Mouse (Mus musculus) forebrain, embryonic 13.5 days (tissue): ENCODE measurements around the gene Arhgef28. TPM values are rescaled to one million over a fixed set of nuclear protein-coding genes. Genes with fewer than 3 reads are reported as not detected.

ENCODE experiments used
- ATAC-seq: fragments of 200-750 bp; cut with Nextera tagmentation; 2 replicates; pipeline ENCODE4 v1.8.0; 2017
- H3K27ac ChIP-seq: fragments of 300-500 bp; sonication (generic); 2 replicates; pipeline ENCODE4 v1.5.1; 2015; ENCODE audit warnings: inconsistent platforms, mild to moderate bottlenecking, moderate library complexity
- H3K27me3 ChIP-seq: fragments of 300-500 bp; sonication (generic); 2 replicates; pipeline ENCODE4 v1.6.1; 2015; ENCODE audit warnings: mild to moderate bottlenecking, inconsistent platforms
- H3K36me3 ChIP-seq: fragments of 300-500 bp; sonication (generic); 2 replicates; pipeline ENCODE4 v1.6.1; 2015; ENCODE audit warnings: mild to moderate bottlenecking, inconsistent platforms; ENCODE audit not compliant: poor library complexity, severe bottlenecking
- H3K4me1 ChIP-seq: fragments of 300-500 bp; sonication (generic); 2 replicates; pipeline ENCODE4 v1.6.1; 2015; ENCODE audit warnings: inconsistent platforms
- H3K4me2 ChIP-seq: fragments of 300-500 bp; sonication (generic); 2 replicates; pipeline ENCODE4 v1.6.1; 2015; ENCODE audit warnings: inconsistent platforms, mild to moderate bottlenecking, moderate library complexity
- H3K4me3 ChIP-seq: fragments of 300-500 bp; sonication (generic); 2 replicates; pipeline ENCODE4 v1.5.1; 2015; ENCODE audit warnings: mild to moderate bottlenecking, inconsistent platforms
- H3K9ac ChIP-seq: fragments of 300-500 bp; sonication (generic); 2 replicates; pipeline ENCODE4 v1.6.1; 2015; ENCODE audit warnings: mild to moderate bottlenecking, inconsistent platforms
- H3K9me3 ChIP-seq: fragments of 300-500 bp; sonication (generic); replicated peaks from 2 replicates; pipeline ENCODE4 v1.6.1; 2016; ENCODE audit warnings: inconsistent platforms
- WGBS: fragments of 180-500 bp; shearing (Covaris S2); methylation state at CpG from one replicate; pipeline ENCODE4 v1.1.7; 2015; 5-methylcytosine and 5-hydroxymethylcytosine counted together
- polyA plus RNA-seq: library from polyadenylated mRNA; unstranded; fragments of >200 nt; fragmentation: Nextera tagmentation; extraction: Ambion mirVana; gene quantifications from 2 replicates; pipeline ENCODE4 v1.2.1, GENCODE M21; 2015

Arhgef28 gene
- polyA plus RNA-seq, 1 experiment from 2014 or later, result 7.0 TPM

DNA sequence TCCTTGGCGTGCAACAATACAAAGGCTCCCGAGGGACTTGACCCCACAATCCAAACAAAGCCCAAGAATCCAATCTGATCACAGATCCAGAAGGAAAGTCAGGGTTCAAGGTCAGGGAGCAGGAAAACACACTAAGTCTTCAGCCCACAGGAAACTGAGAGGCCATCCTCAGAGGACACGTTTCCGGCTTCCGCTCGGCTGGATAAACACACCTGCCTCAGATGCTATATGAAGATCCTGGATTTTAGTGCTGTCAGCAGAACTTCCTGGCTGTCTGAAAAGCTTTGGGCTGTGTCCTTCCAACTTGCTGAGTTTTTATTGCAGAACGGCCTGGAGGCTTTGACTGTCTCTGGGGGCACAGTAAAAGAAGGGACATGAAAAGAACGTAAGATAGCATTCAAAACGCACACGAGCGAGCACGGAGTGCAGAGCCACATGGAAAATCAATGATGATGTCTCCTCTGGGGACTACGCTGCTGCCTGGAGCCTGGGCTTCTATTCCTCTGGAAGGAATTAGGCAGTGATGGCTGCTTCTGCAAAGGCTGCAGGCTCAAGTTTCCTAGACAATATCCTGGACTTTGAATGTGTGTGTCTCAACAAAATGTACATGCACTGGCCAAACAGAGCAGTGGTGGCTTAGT, 338.8 kb downstream of the Arhgef28 start:
- no peak overlapping the region for H3K4me3 ChIP-seq
- H3K27me3 ChIP-seq, result no peaks in the 10 kb centered on the region
- 72% methylated on average over 13 of the region's 13 CpGs for WGBS
- H3K27ac ChIP-seq, result no peak overlapping the region
- H3K9ac ChIP-seq, result no peak overlapping the region
- 0 out of 2 replicates have a peak, but pooled peaks cover 3% of the 10 kb centered on the region for H3K4me1 ChIP-seq
- H3K36me3 ChIP-seq, result no peaks in the 10 kb centered on the region
- H3K9me3 ChIP-seq, result no peaks in the 10 kb centered on the region
- ATAC-seq, result no peak
- no peak overlapping the region for H3K4me2 ChIP-seq

DNA sequence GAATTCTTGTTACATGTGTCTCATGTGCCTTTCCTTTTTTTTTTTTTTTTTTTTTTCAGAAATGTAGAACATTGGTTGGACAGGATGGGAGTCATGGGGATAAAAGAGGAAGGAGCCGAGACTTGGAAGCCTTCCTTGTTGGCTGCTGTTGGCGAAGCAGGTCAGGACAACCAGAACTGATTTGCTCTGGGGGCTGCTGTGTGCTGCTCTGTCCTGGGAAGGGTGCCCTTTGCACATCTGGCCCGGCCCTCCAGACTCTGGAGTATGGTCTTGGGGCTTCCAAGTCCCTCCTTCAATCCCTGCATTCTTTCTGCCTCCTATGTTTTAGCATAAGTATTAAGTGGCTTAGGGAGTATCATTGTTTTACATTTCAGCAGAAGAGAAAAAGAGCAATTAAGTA, 347.2 kb downstream of the Arhgef28 start:
- no peak for ATAC-seq
- Histone ChIP-seq H3K4me1 (no peaks in the 10 kb centered on the region), H3K36me3 (no peaks in the 10 kb centered on the region), H3K4me3 (no peak overlapping the region), H3K9me3 (no peaks in the 10 kb centered on the region), H3K27me3 (no peaks in the 10 kb centered on the region), H3K27ac (no peak overlapping the region), H3K4me2 (no peak overlapping the region), H3K9ac (no peak overlapping the region)
- WGBS, result 91% methylated on average over 3 of the region's 3 CpGs

- 88% methylated on average over 6 of the region's 6 CpGs for WGBS
- Histone ChIP-seq H3K9me3 (no peaks in the 10 kb centered on the region), H3K4me3 (no peak overlapping the region), H3K4me1 (peaks cover 4% of the 10 kb centered on the region; the same call in 1 of the 2 replicates), H3K36me3 (no peaks in the 10 kb centered on the region), H3K9ac (no peak overlapping the region), H3K27me3 (no peaks in the 10 kb centered on the region), H3K4me2 (no peak overlapping the region), H3K27ac (no peak overlapping the region)
- ATAC-seq, result no peak
These were observed 348.4 kb downstream of the Arhgef28 start for GRCm38 (mm10) chr13:97857860-97858259.

GRCm38 (mm10) chr13:97853356-97853968, 352.8 kb downstream of the Arhgef28 start:
- Histone ChIP-seq H3K4me1 (peaks cover 4% of the 10 kb centered on the region; the same call in 1 of the 2 replicates), H3K9ac (no peak overlapping the region), H3K9me3 (no peaks in the 10 kb centered on the region), H3K27ac (no peak overlapping the region), H3K4me3 (no peak overlapping the region), H3K36me3 (no peaks in the 10 kb centered on the region), H3K4me2 (no peak overlapping the region), H3K27me3 (no peaks in the 10 kb centered on the region)
- WGBS, result 77% methylated on average over 8 of the region's 8 CpGs
- no peak for ATAC-seq

Other genes with a start within 250 kb of the Arhgef28 start
- 31.3 and 32.1 TPM in 2 replicates for gene Utp15, start 56.6 kb upstream of the Arhgef28 start, polyA plus RNA-seq
- gene Ankra2, start 56.6 kb upstream of the Arhgef28 start, polyA plus RNA-seq, result 43.3 and 45.8 TPM in 2 replicates
- gene Gm21976, start 73.4 kb upstream of the Arhgef28 start, polyA plus RNA-seq, result not detected in 2 replicates
- gene Btf3, start 110.6 kb upstream of the Arhgef28 start, polyA plus RNA-seq, result 669 and 719 TPM in 2 replicates
- gene Foxd1, start 147.8 kb upstream of the Arhgef28 start, polyA plus RNA-seq, result 0.68 and 0.80 TPM in 2 replicates